Mouse (Mus musculus): Measurements from ENCODE around the gene Uty. TPM values are rescaled to one million over a fixed set of nuclear protein-coding genes. Genes with fewer than 3 reads are reported as not detected.

The Uty gene
- 27.8 and 29.0 TPM in 2 replicates for total RNA-seq (2017)

DNA sequence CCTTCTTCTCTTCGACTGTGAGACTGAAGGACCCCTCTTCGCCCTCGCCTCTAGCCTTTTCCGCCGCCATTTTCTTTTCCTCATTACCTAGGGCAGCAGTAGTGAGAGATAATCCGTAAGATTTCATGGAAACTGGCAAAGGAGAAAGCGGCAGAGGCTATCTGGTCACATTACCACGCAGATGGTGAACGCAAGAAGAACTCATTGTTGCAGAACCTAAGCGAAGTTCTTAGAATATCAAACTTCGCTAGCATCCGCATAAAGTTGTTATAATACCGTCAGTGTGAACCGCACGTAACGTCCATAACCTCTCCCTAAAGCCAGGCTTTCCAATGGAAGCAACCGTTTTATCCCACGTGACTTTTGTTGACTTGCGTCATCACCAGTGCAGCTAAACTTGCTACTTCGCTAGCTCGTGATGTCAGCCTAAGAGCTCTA is at the start of gene Uty:
Gene Uty (minus strand): TSS at position 334 of the 438 bp plus-strand sequence.
- peak; percentile 99 for ATAC-seq (ENCODE audit: extremely low read depth, insufficient number of reproducible peaks, low FRiP score, poor library complexity, severe bottlenecking)

DNA sequence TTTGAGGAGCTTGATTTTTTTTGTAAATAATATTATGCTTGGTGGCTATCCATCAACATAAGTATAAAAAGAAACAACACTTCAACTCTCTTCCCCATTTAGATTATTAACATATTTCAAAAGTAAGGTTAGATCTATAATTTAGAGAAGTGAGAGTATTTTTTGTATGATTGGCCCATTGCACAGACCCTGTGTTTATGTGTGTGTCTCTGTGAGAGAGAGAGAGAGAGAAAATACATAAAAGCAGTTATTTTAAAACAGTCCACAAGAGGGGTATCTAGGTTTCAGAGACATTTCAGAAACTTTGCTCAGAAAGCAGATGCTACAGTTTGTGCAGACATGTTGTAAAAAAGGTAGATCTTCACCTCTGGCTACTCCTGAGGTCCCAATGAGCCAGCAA is 48.1 kb upstream of the Uty start:
- peak; percentile 95 for ATAC-seq (ENCODE audit: extremely low read depth, insufficient number of reproducible peaks, low FRiP score, poor library complexity, severe bottlenecking)

DNA sequence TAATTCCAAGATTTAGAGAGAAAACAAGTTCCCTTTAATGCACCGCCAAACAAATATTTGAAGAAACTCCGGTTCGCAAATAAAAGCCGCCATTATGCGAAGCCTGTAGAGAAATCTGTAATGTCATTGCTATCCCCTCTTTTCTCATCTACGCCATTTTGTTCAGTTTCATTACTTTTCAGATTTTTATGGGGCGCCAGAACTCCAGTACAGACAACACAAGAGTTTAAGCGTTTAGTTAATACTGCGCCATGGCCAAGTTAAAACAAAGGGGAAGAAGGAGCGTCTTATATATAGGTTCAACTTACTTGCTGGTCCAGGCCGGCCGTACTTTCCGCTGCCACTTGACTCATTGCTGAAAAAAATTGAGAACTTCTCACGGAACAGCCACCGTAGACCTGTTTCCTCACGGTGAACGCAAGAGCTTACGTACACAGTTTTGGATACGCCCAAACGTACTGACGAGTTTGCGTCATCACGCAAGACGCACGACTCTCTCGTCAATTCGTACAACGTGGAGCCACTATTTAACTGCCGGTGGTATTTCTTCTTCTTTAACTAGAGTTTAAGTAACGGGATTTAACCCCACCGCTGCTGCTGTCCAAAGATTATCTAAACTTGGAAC is 40.7 kb upstream of the Uty start, which contains the start of gene Ddx3y:
Gene Ddx3y (minus strand): TSS at position 459 of the 625 bp plus-strand sequence.
- ATAC-seq (ENCODE audit: extremely low read depth, insufficient number of reproducible peaks, low FRiP score, poor library complexity, severe bottlenecking) = peak; percentile 100

DNA sequence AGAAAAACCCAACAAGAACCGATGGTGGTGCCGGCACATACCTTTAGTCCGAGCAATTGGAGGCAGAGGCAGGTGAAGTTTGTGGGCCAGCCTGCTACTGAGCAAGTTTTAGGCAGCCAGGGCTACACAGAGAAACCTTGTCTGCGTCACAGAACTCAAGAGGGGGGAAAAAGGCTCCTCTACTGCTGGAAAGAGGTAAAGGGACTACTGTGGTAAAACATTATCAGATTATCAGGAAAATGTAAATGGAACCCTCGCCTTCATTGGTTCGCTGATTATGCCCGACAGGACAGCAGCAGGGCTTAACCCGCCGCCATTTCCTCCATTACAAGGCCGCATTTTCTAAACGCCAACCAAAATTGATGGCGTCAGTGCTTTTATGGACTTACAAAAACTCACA is 40.2 kb upstream of the Uty start:
- peak; percentile 14; the same call in 1 of the 2 replicates for ATAC-seq (ENCODE audit: extremely low read depth, insufficient number of reproducible peaks, low FRiP score, poor library complexity, severe bottlenecking)

DNA sequence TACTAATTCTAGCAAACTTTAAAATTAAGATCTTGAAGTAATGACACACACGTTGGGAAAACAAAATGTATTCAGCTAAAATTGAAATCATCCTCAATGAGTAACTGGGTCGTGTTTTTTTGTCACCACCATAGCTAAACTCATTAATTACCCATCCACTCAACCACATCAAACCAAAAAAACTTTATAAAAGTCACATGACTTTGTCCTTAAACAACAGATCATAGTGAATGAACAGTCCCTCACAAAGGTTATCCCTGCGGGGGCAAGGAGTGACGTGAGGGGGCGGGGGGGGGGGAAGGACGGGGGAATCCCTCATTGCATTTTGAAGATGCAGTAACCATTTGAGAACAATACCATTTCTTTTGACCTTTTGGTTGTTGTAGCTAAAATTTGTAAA is 558 bp upstream of the Uty start:
- no peak for ATAC-seq (ENCODE audit: extremely low read depth, insufficient number of reproducible peaks, low FRiP score, poor library complexity, severe bottlenecking)

DNA sequence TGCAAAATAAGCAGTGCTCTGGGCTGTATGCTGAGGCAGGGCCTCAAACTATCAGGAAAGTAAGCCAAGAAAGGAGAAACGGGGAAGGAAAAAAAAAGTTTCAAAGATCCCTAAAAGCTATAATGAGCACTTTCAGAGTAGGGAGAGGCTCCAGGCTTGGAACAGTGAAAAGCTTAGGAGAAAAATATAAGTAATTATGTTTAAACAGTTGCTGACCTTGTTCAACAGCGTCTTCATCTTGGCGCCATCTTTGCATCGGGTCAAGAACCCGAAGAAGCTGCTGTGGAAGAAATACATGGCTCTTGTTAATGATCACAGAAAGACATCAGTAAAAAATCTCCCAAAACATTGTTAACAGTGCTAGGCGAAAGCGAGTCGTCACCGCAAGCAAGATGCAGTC is 619 bp downstream of the Uty start:
- ATAC-seq (ENCODE audit: extremely low read depth, insufficient number of reproducible peaks, low FRiP score, poor library complexity, severe bottlenecking) = 0 out of 2 replicates have a peak, but pooled peaks have one; percentile 2

DNA sequence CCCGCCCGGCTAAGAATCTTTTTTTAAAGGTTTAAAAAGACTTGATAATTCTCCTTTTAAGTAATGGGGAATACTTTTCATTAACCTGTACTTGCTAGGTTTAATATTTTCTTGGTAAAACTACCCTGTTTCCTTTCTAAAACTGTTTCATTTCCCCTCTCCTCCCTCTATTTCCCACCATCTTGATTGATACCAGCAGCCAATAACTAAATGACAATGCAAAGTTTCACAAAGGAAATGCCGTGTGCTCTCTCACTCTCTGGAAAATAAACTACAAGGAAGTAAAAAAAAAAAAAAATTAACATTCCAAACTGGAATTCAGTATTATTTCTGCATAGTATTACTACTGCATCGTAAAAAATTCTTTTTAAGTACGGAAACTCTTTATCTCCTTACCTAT is 1.1 kb downstream of the Uty start:
- ATAC-seq (ENCODE audit: extremely low read depth, insufficient number of reproducible peaks, low FRiP score, poor library complexity, severe bottlenecking) = no peak

DNA sequence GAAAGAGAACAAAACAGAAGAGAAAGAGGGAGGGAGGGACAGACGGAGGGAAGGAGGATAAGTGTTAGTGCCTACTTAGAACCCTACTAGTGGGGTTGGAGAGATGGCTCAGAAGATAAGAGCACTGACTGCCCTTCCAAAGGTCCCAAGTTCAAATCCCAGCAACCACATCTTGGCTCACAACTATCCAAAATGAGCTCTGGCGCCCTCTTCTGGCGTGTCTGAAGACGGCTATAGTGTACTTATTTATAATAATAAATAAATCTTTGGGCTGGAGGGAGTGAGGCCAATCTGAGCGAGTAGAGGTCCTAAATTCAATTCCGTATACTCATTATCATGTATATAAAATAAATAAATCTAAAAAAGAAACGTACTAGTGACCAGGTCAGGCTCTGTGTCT is 25.6 kb downstream of the Uty start:
- no peak for ATAC-seq (ENCODE audit: extremely low read depth, insufficient number of reproducible peaks, low FRiP score, poor library complexity, severe bottlenecking)

DNA sequence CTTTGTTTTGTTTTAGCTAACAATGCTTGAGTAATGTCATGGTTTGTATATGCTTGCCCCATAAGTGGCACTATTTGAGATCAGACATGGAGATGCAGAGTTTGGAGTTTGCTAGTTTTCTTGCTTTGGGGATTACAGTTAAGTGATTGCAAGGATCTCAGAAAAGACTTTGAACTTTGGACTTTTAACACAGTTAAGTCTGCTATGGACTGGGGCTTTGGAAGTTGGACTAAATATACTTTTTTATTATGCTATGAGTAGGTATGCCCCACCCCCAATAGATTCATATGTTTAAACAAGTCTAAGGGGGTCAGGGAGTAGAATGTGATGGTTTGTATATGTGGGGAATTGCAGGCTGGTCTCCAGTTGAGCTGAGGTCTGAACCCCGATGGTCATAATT is 67.1 kb downstream of the Uty start:
- no peak for ATAC-seq (ENCODE audit: extremely low read depth, insufficient number of reproducible peaks, low FRiP score, poor library complexity, severe bottlenecking)

DNA sequence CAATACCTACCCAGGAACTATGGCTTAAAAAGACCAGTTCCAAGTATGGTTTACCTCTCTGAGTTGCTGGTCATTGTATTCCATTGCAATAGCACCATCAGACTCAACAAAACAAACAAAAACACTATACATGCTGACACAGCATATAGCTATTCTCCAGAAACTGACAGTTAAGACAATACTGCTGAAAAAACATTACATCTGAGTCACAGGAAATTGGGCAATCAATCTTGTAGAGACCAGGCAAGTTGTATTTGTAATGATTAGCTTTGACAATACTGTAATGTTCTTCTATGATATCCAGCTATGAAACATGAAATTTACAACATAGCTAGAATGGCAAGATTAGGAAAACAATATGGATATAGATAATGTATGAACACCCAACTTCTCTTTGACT is 82.5 kb downstream of the Uty start:
- no peak for ATAC-seq (ENCODE audit: extremely low read depth, insufficient number of reproducible peaks, low FRiP score, poor library complexity, severe bottlenecking)

DNA sequence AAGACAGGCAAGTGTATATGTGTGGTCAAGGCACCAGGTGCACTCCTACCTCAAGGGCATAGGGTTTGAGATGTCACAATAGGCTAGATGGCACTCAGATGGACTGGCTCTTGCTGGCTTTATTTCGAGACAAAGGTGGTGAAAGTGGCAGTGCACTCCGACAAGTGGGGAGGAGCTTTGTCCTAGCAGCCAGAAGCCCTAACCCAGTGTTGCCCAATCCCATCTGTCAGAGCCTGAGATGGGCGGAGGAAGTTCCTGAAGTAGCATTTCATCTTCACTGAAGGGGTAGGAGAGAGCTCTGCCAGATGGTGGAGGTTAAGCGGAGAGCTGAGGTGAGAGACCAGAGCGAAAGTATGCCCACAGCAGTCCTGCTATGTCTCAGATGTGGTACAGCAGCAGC is 129.4 kb downstream of the Uty start:
- ATAC-seq (ENCODE audit: extremely low read depth, insufficient number of reproducible peaks, low FRiP score, poor library complexity, severe bottlenecking) = peak; percentile 61; the same call in 1 of the 2 replicates

DNA sequence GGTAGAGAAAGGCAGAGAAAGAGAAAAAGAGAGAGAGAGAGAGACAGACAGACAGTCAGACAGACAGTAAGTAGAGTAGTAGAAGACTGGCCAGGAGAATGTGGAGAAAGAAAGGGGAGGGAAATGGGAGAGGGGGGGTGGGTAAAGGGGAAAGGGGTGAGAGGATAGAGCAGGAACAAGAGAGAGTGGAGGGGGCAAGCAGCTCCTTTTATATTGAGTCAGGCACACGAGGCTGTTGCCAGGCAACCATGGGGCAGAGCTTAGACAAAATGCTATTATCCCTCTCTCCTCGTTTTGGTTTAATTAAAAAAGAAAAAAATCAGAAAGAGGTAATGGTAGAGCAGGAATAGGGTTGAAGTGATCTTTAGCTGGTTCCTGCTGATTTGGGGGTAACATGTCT is 131.5 kb downstream of the Uty start:
- ATAC-seq (ENCODE audit: extremely low read depth, insufficient number of reproducible peaks, low FRiP score, poor library complexity, severe bottlenecking) = no peak

Other genes with a start within 250 kb of the Uty start
- gene Eif2s3y, start 235.2 kb downstream of the Uty start, total RNA-seq (2017) = 195 and 222 TPM in 2 replicates
- gene Ddx3y, start 40.9 kb upstream of the Uty start, total RNA-seq (2017) = 89.3 and 103 TPM in 2 replicates
- gene Usp9y, start 214.0 kb upstream of the Uty start, total RNA-seq (2017) = not detected in 2 replicates